18 mouse cellular contexts compared by ENCODE assay signal in genomic region chr12:88726755-88727154, GRCm38 (mm10). TPM values are rescaled to one million over a fixed set of nuclear protein-coding genes. Genes with fewer than 3 reads are reported as not detected.
DNase-seq lines count a peak whose midpoint lies in the region; ATAC-seq and TF ChIP-seq lines count a peak whose summit lies in the region.
"Had no signal": no experiment of that assay in that cellular context is flagged by ENCODE, and none has a peak within 500 bp of the region (broad histone marks: within the 10 kb centered on the region; RNA-seq: fewer than 3 reads in every experiment).

No protein-coding gene starts in this region.

- TF ChIP-seq POLR2A in brain, embryonic 14.5 days (IDR thresholded peaks at IDR 0.05; ENCODE audit: borderline replicate concordance, extremely low read depth, insufficient read depth, insufficient read length, poor library complexity, severe bottlenecking): no peak

- H3K27ac ChIP-seq in forebrain, embryonic 11.5 days (ENCODE audit: low read depth, low read length): no peak overlapping the region
- H3K27ac ChIP-seq in forebrain, embryonic 10.5 days: no peak overlapping the region
- peak overlapping the region; percentile 92 for H3K27ac ChIP-seq in hindbrain, embryonic 13.5 days
- H3K27ac ChIP-seq in neural tube, embryonic 12.5 days: 0 out of 2 replicates have a peak overlapping the region, but pooled peaks have one; percentile 42
- H3K27ac ChIP-seq: heart, embryonic 13.5 days had no signal

- no peaks in the 10 kb centered on the region for H3K27me3 ChIP-seq in forebrain, embryonic 11.5 days (ENCODE audit: control insufficient read depth, insufficient read depth, low read length)
- H3K27me3 ChIP-seq in forebrain, embryonic 10.5 days (ENCODE audit: poor library complexity, severe bottlenecking): peaks cover 13% of the 10 kb centered on the region; the same call in 1 of the 2 replicates
- H3K27me3 ChIP-seq in hindbrain, embryonic 13.5 days: no peaks in the 10 kb centered on the region
- no peaks in the 10 kb centered on the region for H3K27me3 ChIP-seq in neural tube, embryonic 12.5 days (replicated peaks)
- H3K27me3 ChIP-seq: CH12.LX; heart, embryonic 13.5 days had no signal

- H3K4me1 ChIP-seq in forebrain, embryonic 11.5 days (replicated peaks; ENCODE audit: control insufficient read depth, insufficient read depth, low read length): no peaks in the 10 kb centered on the region; the same call in 1 of the 2 replicates
- peaks cover 14% of the 10 kb centered on the region for H3K4me1 ChIP-seq in forebrain, embryonic 10.5 days
- peaks cover 27% of the 10 kb centered on the region for H3K4me1 ChIP-seq in hindbrain, embryonic 13.5 days (replicated peaks)
- H3K4me1 ChIP-seq in neural tube, embryonic 12.5 days: no peaks in the 10 kb centered on the region

- 79% methylated on average over 6 of the region's 6 CpGs for WGBS in forebrain, embryonic 11.5 days
- 79% methylated on average over 6 of the region's 6 CpGs for WGBS in forebrain, embryonic 10.5 days
- 62% methylated on average over 6 of the region's 6 CpGs for WGBS in hindbrain, embryonic 13.5 days
- WGBS in neural tube, embryonic 12.5 days: 74% methylated on average over 6 of the region's 6 CpGs

- no peaks in the 10 kb centered on the region for H3K9me3 ChIP-seq in forebrain, embryonic 11.5 days (ENCODE audit: control insufficient read depth, low read length)
- no peaks in the 10 kb centered on the region for H3K9me3 ChIP-seq in forebrain, embryonic 10.5 days
- H3K9me3 ChIP-seq in hindbrain, embryonic 13.5 days: no peaks in the 10 kb centered on the region
- H3K9me3 ChIP-seq in neural tube, embryonic 12.5 days: no peaks in the 10 kb centered on the region
- H3K9me3 ChIP-seq: heart, embryonic 13.5 days had no signal

- peak overlapping the region; percentile 5; the same call in 1 of the 2 replicates for H3K4me2 ChIP-seq in forebrain, embryonic 11.5 days (ENCODE audit: low read depth, low read length, severe bottlenecking)
- H3K4me2 ChIP-seq in hindbrain, embryonic 13.5 days: peak overlapping the region; percentile 55
- peak overlapping the region; percentile 61 for H3K4me2 ChIP-seq in neural tube, embryonic 12.5 days (replicated peaks)
- H3K4me2 ChIP-seq: heart, embryonic 13.5 days; liver, embryonic 11.5 days; lung, embryonic 14.5 days had no signal

- no peak for DNase-seq in forebrain, embryonic 11.5 days (ENCODE audit: low spot score)
- DNase-seq in forebrain, embryonic 10.5 days (ENCODE audit: extremely low spot score, low spot score): no peak
- DNase-seq in brain, embryonic 14.5 days (ENCODE audit: low read depth): peak; percentile 45
- DNase-seq in lung, postnatal 14 days: no peak
- no peak for DNase-seq in liver
- no peak for DNase-seq in cerebellum, postnatal 10 days
- DNase-seq: cerebellum, adult 11 months; gastrocnemius, postnatal 36 days; heart, postnatal 4 days; kidney, adult 18-20 months; kidney, postnatal 25 days; lung, embryonic 14.5 days had no signal

- no peak overlapping the region for H3K9ac ChIP-seq in forebrain, embryonic 11.5 days (ENCODE audit: low read length)
- peak overlapping the region; percentile 64 for H3K9ac ChIP-seq in hindbrain, embryonic 13.5 days
- H3K9ac ChIP-seq in neural tube, embryonic 12.5 days: no peak overlapping the region
- H3K9ac ChIP-seq: heart, embryonic 13.5 days; lung, embryonic 14.5 days had no signal

- no peak for ATAC-seq in forebrain, embryonic 11.5 days (replicated peaks; ENCODE audit: low FRiP score)
- peak; percentile 43 for ATAC-seq in hindbrain, embryonic 13.5 days (ENCODE audit: low FRiP score)
- peak; percentile 67 for ATAC-seq in neural tube, embryonic 12.5 days (ENCODE audit: low FRiP score, low read depth)

- no peak for TF ChIP-seq CTCF in brain, embryonic 14.5 days (IDR thresholded peaks at IDR 0.05; ENCODE audit: borderline replicate concordance, extremely low read depth, insufficient read depth, insufficient read length)

- H3K4me3 ChIP-seq in forebrain, embryonic 11.5 days (ENCODE audit: low read depth, low read length): no peak overlapping the region
- H3K4me3 ChIP-seq in forebrain, embryonic 10.5 days: no peak overlapping the region
- peak overlapping the region; percentile 48 for H3K4me3 ChIP-seq in hindbrain, embryonic 13.5 days
- peak overlapping the region; percentile 31; the same call in 1 of the 2 replicates for H3K4me3 ChIP-seq in neural tube, embryonic 12.5 days
- H3K4me3 ChIP-seq: heart, embryonic 13.5 days had no signal

- no peaks in the 10 kb centered on the region for H3K36me3 ChIP-seq in forebrain, embryonic 11.5 days (ENCODE audit: control insufficient read depth, insufficient read depth, low read length)
- no peaks in the 10 kb centered on the region for H3K36me3 ChIP-seq in forebrain, embryonic 10.5 days (replicated peaks)
- H3K36me3 ChIP-seq in hindbrain, embryonic 13.5 days: no peaks in the 10 kb centered on the region
- H3K36me3 ChIP-seq in neural tube, embryonic 12.5 days: no peaks in the 10 kb centered on the region
- H3K36me3 ChIP-seq: heart, embryonic 13.5 days had no signal

RNA-seq across cellular contexts. Expression of gene Nrxn3, which starts 4.1 kb away (rescaled TPM):
- polyA plus RNA-seq in forebrain, embryonic 11.5 days (2014; fragmentation: Nextera tagmentation; extraction: Ambion mirVana): 34.3 and 38.4 TPM in 2 replicates
- polyA plus RNA-seq in forebrain, embryonic 10.5 days (2016; fragmentation: Nextera tagmentation; extraction: Ambion mirVana): 6.4 and 6.9 TPM in 2 replicates
- polyA plus RNA-seq in brain, embryonic 14.5 days (2012; rRNA removed): 41.8 and 67.8 TPM in 2 replicates
- polyA plus RNA-seq in hindbrain, embryonic 13.5 days (2015; fragmentation: Nextera tagmentation; extraction: Ambion mirVana): 84.3 and 92.1 TPM in 2 replicates
- polyA plus RNA-seq in neural tube, embryonic 12.5 days (2016; fragmentation: Nextera tagmentation; extraction: Ambion mirVana): 57.5 and 62.0 TPM in 2 replicates
- polyA plus RNA-seq: spleen, adult 2 months had no signal

Comparison
In these comparisons a context has a peak if more than half of its experiments do, and no peak if none do; other contexts are left out.
1. H3K27ac ChIP-seq: peak in hindbrain, embryonic 13.5 days (single experiment) and neural tube, embryonic 12.5 days (single experiment); none in forebrain, embryonic 11.5 days (single experiment) and forebrain, embryonic 10.5 days (single experiment).
2. H3K4me2 ChIP-seq: peak in every context shown above with its lines; median percentile 61 in neural tube, embryonic 12.5 days; 55 in hindbrain, embryonic 13.5 days; 5 in forebrain, embryonic 11.5 days.
3. H3K4me3 ChIP-seq: peak in hindbrain, embryonic 13.5 days (single experiment) and neural tube, embryonic 12.5 days (single experiment); none in forebrain, embryonic 11.5 days (single experiment) and forebrain, embryonic 10.5 days (single experiment).